Mouse (Mus musculus) lung, postnatal 0 days (tissue): ENCODE measurements at regions not wholly inside any gene's neighbourhood (a gene's known extent, or its start where the extent isn't known, plus 50 kb on each side); places are given as distances from the start of the nearest gene placed in this dataset.
A peak's percentile ranks its signal among the peaks of the same experiment; 100 is the strongest.

Experiments
- ATAC-seq: fragments of 200-750 bp; cut with Nextera tagmentation; 2 replicates; pipeline ENCODE4 v1.8.0; 2017; ENCODE audit warnings: moderate library complexity
- DNase-seq: peaks from one replicate; pipeline ENCODE4 v3.0.0-alpha.2; 2016; ENCODE audit warnings: low spot score
- H3K27ac ChIP-seq: fragments of 300-500 bp; sonication (generic); 2 replicates; pipeline ENCODE4 v1.5.1; 2014; ENCODE audit warnings: antibody characterized with exemption, mild to moderate bottlenecking, low read length, mixed read lengths
- H3K27me3 ChIP-seq: fragments of 300-500 bp; sonication (generic); replicated peaks from 2 replicates; pipeline ENCODE4 v1.6.1; 2014; ENCODE audit warnings: low read length, mixed read lengths; ENCODE audit not compliant: insufficient read depth
- H3K36me3 ChIP-seq: fragments of 300-500 bp; sonication (generic); 2 replicates; pipeline ENCODE4 v1.6.1; 2014; ENCODE audit warnings: low read length, mixed read lengths; ENCODE audit not compliant: insufficient read depth
- H3K4me1 ChIP-seq: fragments of 300-500 bp; sonication (generic); 2 replicates; pipeline ENCODE4 v1.6.1; 2014; ENCODE audit warnings: antibody characterized with exemption, low read depth, low read length, mixed read lengths; ENCODE audit not compliant: insufficient read depth
- H3K4me2 ChIP-seq: fragments of 300-500 bp; sonication (generic); replicated peaks from 2 replicates; pipeline ENCODE4 v1.6.1; 2014; ENCODE audit warnings: low read depth, mild to moderate bottlenecking, low read length, moderate library complexity, mixed read lengths
- H3K4me3 ChIP-seq: fragments of 300-500 bp; sonication (generic); 2 replicates; pipeline ENCODE4 v1.5.1; 2014; ENCODE audit warnings: low read depth, low read length
- H3K9ac ChIP-seq: fragments of 300-500 bp; sonication (generic); replicated peaks from 2 replicates; pipeline ENCODE4 v1.6.1; 2014; ENCODE audit warnings: low read depth, mild to moderate bottlenecking
- H3K9me3 ChIP-seq: fragments of 300-500 bp; sonication (generic); 2 replicates; pipeline ENCODE4 v1.6.1; 2016; ENCODE audit warnings: low read length, mixed read lengths
- CTCF ChIP-seq: IDR thresholded peaks from 2 replicates; pipeline ENCODE4 v1.5.1; 2016; ENCODE audit warnings: antibody characterized with exemption, mild to moderate bottlenecking
- EP300 ChIP-seq: IDR thresholded peaks from 2 replicates; pipeline ENCODE4 v1.6.1; 2016; ENCODE audit warnings: antibody characterized with exemption, mild to moderate bottlenecking, control low read depth
- WGBS: fragments of 180-500 bp; shearing (Covaris S2); extraction: QIAGEN DNeasy Blood & Tissue Kit; methylation state at CpG from one replicate; pipeline ENCODE4 v1.1.7; 2014; 5-methylcytosine and 5-hydroxymethylcytosine counted together

- Histone ChIP-seq H3K36me3 (no peaks in the 10 kb centered on the region), H3K4me2 (no peak overlapping the region), H3K4me3 (no peak overlapping the region), H3K9me3 (no peaks in the 10 kb centered on the region), H3K27ac (no peak overlapping the region), H3K9ac (no peak overlapping the region), H3K27me3 (no peaks in the 10 kb centered on the region), H3K4me1 (no peaks in the 10 kb centered on the region)
- 71% methylated on average over 3 of the region's 3 CpGs for WGBS
- TF ChIP-seq EP300 (no peak), CTCF (no peak)
- ATAC-seq (no peak), DNase-seq (no peak)
Measured at GRCm38 (mm10) chr10:19463800-19464199, 107.5 kb downstream of the Olig3 start.

- 54% methylated on average over 5 of the region's 5 CpGs for WGBS
- ATAC-seq: peak; percentile 62
- no peak overlapping the region for H3K4me2 ChIP-seq
- no peaks in the 10 kb centered on the region for H3K9me3 ChIP-seq
- no peaks in the 10 kb centered on the region for H3K36me3 ChIP-seq
- H3K27me3 ChIP-seq: no peaks in the 10 kb centered on the region
- no peak overlapping the region for H3K9ac ChIP-seq
- no peak for TF ChIP-seq CTCF
- peak; percentile 48 for TF ChIP-seq EP300
- no peaks in the 10 kb centered on the region for H3K4me1 ChIP-seq
- no peak overlapping the region for H3K4me3 ChIP-seq
- peak; percentile 74 for DNase-seq
- H3K27ac ChIP-seq: no peak overlapping the region
Measured at GRCm38 (mm10) chr10:19464504-19464903, 108.2 kb downstream of the Olig3 start.

- WGBS: 60% methylated on average over 9 of the region's 9 CpGs
- Histone ChIP-seq H3K9me3 (no peaks in the 10 kb centered on the region), H3K36me3 (no peaks in the 10 kb centered on the region), H3K9ac (no peak overlapping the region), H3K4me2 (no peak overlapping the region), H3K4me1 (no peaks in the 10 kb centered on the region), H3K27me3 (no peaks in the 10 kb centered on the region), H3K27ac (no peak overlapping the region), H3K4me3 (no peak overlapping the region)
- no peak for DNase-seq
- ATAC-seq: no peak
- TF ChIP-seq EP300: no peak
- TF ChIP-seq CTCF: no peak
Measured at GRCm38 (mm10) chr10:19471349-19472040, 115.2 kb downstream of the Olig3 start.

- no peaks in the 10 kb centered on the region for H3K9me3 ChIP-seq
- 43% methylated on average over 6 of the region's 6 CpGs for WGBS
- H3K4me3 ChIP-seq: no peak overlapping the region
- H3K4me2 ChIP-seq: no peak overlapping the region
- H3K27me3 ChIP-seq: no peaks in the 10 kb centered on the region
- TF ChIP-seq CTCF (no peak), EP300 (no peak)
- no peak for DNase-seq
- no peak overlapping the region for H3K9ac ChIP-seq
- ATAC-seq: no peak
- no peaks in the 10 kb centered on the region for H3K4me1 ChIP-seq
- no peak overlapping the region for H3K27ac ChIP-seq
- H3K36me3 ChIP-seq: no peaks in the 10 kb centered on the region
Measured at GRCm38 (mm10) chr10:19472066-19472465, 115.7 kb downstream of the Olig3 start.

- Histone ChIP-seq H3K9me3 (no peaks in the 10 kb centered on the region), H3K4me2 (no peak overlapping the region), H3K4me3 (no peak overlapping the region), H3K4me1 (no peaks in the 10 kb centered on the region), H3K27me3 (no peaks in the 10 kb centered on the region), H3K36me3 (no peaks in the 10 kb centered on the region), H3K9ac (no peak overlapping the region), H3K27ac (no peak overlapping the region)
- ATAC-seq (no peak), DNase-seq (no peak)
- WGBS: 77% methylated on average over 3 of the region's 3 CpGs
- TF ChIP-seq EP300: no peak
- TF ChIP-seq CTCF: no peak
Measured at GRCm38 (mm10) chr10:19472949-19473535, 116.7 kb downstream of the Olig3 start.

GRCm38 (mm10) chr10:19485537-19486135, 106.1 kb upstream of the Ifngr1 start:
- no peaks in the 10 kb centered on the region for H3K27me3 ChIP-seq
- TF ChIP-seq EP300: no peak
- TF ChIP-seq CTCF: no peak
- no peak overlapping the region for H3K4me3 ChIP-seq
- H3K4me1 ChIP-seq: no peaks in the 10 kb centered on the region
- no peaks in the 10 kb centered on the region for H3K36me3 ChIP-seq
- H3K4me2 ChIP-seq: no peak overlapping the region
- DNase-seq (no peak), ATAC-seq (no peak)
- no peaks in the 10 kb centered on the region for H3K9me3 ChIP-seq
- no peak overlapping the region for H3K27ac ChIP-seq
- H3K9ac ChIP-seq: no peak overlapping the region
- 37% methylated on average over 15 of the region's 15 CpGs for WGBS
